Mouse (Mus musculus) cerebellum, adult 2 months (tissue): Measurements from ENCODE around the gene Islr. TPM values are rescaled to one million over a fixed set of nuclear protein-coding genes. Genes with fewer than 3 reads are reported as not detected.

ENCODE experiments used
- DNase-seq, 2 experiments: peaks; one replicate each; pipeline ENCODE4 v3.0.0; 2021
- H3K27ac ChIP-seq: fragments of 200-500 bp; 2 replicates; pipeline ENCODE4 v1.5.1; 2012; ENCODE audit warnings: low read length, control low read depth, inconsistent platforms; ENCODE audit not compliant: insufficient read depth
- H3K27me3 ChIP-seq: fragments of 200-500 bp; 2 replicates; pipeline ENCODE4 v1.6.1; 2012; ENCODE audit warnings: inconsistent platforms, mild to moderate bottlenecking, low read length, moderate library complexity; ENCODE audit not compliant: control insufficient read depth, insufficient read depth
- H3K4me1 ChIP-seq: fragments of 200-500 bp; 2 replicates; pipeline ENCODE4 v1.6.1; 2011; ENCODE audit warnings: low read length; ENCODE audit not compliant: control insufficient read depth, insufficient read depth
- H3K4me3 ChIP-seq: fragments of 200-500 bp; replicated peaks from 2 replicates; pipeline ENCODE3; 2011; ENCODE audit warnings: mild to moderate bottlenecking, low read depth, low read length, control low read depth; ENCODE audit not compliant: insufficient read depth
- CTCF ChIP-seq: fragments of 200-500 bp; IDR thresholded peaks from 2 replicates; pipeline ENCODE4 v1.5.1; 2011; ENCODE audit warnings: low read depth, mild to moderate bottlenecking, control low read depth, low read length, moderate library complexity, borderline replicate concordance; ENCODE audit not compliant: insufficient read depth
- POLR2A ChIP-seq: fragments of 200-500 bp; IDR thresholded peaks from 2 replicates; pipeline ENCODE4 v1.6.1; 2011; ENCODE audit warnings: low read length, control low read depth, borderline replicate concordance; ENCODE audit not compliant: insufficient read depth
- WGBS: fragments of 180-500 bp; shearing (Covaris S2); methylation state at CpG from one replicate; pipeline ENCODE4 v1.1.7; 2018; 5-methylcytosine and 5-hydroxymethylcytosine counted together
- polyA plus RNA-seq: library from polyadenylated mRNA; depleted of rRNA; stranded (reverse); fragments of >200 nt; gene quantifications from 2 replicates; pipeline ENCODE4 v1.2.3, GENCODE M21; 2012

The Islr gene
- polyA plus RNA-seq, 1 experiment: 6.4 TPM

GRCm38 (mm10) chr9:58131735-58132134 is 72.4 kb downstream of the Islr start:
- no peaks in the 10 kb centered on the region; the same call in 1 of the 2 replicates for H3K4me1 ChIP-seq
- 90% methylated on average over 7 of the region's 7 CpGs for WGBS
- no peaks in the 10 kb centered on the region for H3K27me3 ChIP-seq
- no peak for TF ChIP-seq CTCF
- no peak for TF ChIP-seq POLR2A
- H3K4me3 ChIP-seq: no peak overlapping the region
- DNase-seq: no peak
- no peak overlapping the region for H3K27ac ChIP-seq

DNA sequence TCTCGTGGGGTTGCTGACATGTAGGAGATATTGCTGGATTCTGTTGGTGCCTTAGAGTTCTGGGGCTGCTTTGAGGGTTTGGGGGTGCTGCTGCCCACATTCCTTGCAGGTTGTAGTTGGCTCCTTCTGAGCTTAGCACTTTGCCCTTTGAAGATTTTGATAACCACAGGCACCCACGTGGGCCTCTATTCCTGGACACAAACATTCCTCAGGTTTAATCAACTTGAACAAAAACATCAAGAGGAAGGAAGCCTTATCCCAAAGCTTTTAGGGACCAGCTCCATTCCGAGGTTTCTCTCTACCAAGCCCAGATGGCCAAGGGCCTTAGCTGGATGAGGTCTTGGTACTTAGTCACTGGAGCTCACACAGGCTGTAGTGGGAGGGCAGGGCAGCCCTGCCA is 73.2 kb downstream of the Islr start:
- no peak for DNase-seq
- H3K27ac ChIP-seq: no peak overlapping the region
- no peaks in the 10 kb centered on the region; the same call in 1 of the 2 replicates for H3K4me1 ChIP-seq
- no peak overlapping the region for H3K4me3 ChIP-seq
- TF ChIP-seq CTCF (no peak), POLR2A (no peak)
- 70% methylated on average over 3 of the region's 3 CpGs for WGBS
- H3K27me3 ChIP-seq: no peaks in the 10 kb centered on the region

- 71% methylated on average over 8 of the region's 8 CpGs for WGBS
- no peak for TF ChIP-seq CTCF
- TF ChIP-seq POLR2A: no peak
- H3K4me3 ChIP-seq: no peak overlapping the region
These were observed 74.6 kb downstream of the Islr start for GRCm38 (mm10) chr9:58129508-58129907.

GRCm38 (mm10) chr9:58128926-58129413 is 75.1 kb downstream of the Islr start:
- no peaks in the 10 kb centered on the region for H3K4me1 ChIP-seq
- DNase-seq: no peak
- TF ChIP-seq POLR2A (no peak), CTCF (no peak)
- WGBS: 62% methylated on average over 13 of the region's 13 CpGs
- no peak overlapping the region for H3K27ac ChIP-seq
- H3K4me3 ChIP-seq: no peak overlapping the region
- H3K27me3 ChIP-seq: no peaks in the 10 kb centered on the region

More at GRCm38 (mm10) chr9:58129508-58129907, 74.6 kb downstream of the Islr start:
- Histone ChIP-seq H3K27me3 (no peaks in the 10 kb centered on the region), H3K4me1 (no peaks in the 10 kb centered on the region), H3K27ac (no peak overlapping the region)
- no peak for DNase-seq

DNA sequence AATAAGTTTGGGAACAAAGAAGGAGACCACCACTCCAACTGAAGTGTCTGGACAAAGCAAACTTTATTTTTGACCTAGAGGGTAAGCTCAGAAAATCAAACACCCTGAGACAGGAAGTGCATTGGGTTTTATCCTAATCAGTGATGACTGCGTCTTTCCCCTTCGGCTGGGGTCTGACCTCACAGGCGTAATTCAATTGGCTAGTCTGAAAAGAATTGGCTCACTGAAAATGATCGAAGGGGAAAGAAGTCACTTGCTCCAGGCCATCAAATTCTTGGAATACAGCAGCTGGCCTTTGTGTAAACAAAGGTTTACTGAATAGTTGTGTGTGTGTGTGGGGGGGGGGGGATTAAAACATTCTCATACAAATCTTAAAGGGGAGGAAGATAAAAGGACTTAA is 78.3 kb downstream of the Islr start:
- Histone ChIP-seq H3K27me3 (no peaks in the 10 kb centered on the region), H3K4me3 (no peak overlapping the region), H3K4me1 (no peaks in the 10 kb centered on the region; the same call in 1 of the 2 replicates), H3K27ac (no peak overlapping the region)
- TF ChIP-seq POLR2A (no peak), CTCF (no peak)
- 73% methylated on average over 4 of the region's 4 CpGs for WGBS
- no peak for DNase-seq

GRCm38 (mm10) chr9:58125085-58125484 is 79.0 kb downstream of the Islr start:
- no peak for TF ChIP-seq POLR2A
- no peak for TF ChIP-seq CTCF
- DNase-seq: no peak
- WGBS: 87% methylated on average over 3 of the region's 3 CpGs
- H3K27ac ChIP-seq: no peak overlapping the region
- no peak overlapping the region for H3K4me3 ChIP-seq
- no peaks in the 10 kb centered on the region; the same call in 1 of the 2 replicates for H3K4me1 ChIP-seq
- H3K27me3 ChIP-seq: no peaks in the 10 kb centered on the region

GRCm38 (mm10) chr9:58118671-58119070 is 85.4 kb downstream of the Islr start, which contains the start of gene Ccdc33:
Ccdc33 (minus strand) TSS chr9:58118823.
- Histone ChIP-seq H3K27me3 (no peaks in the 10 kb centered on the region), H3K4me1 (peaks cover 3% of the 10 kb centered on the region), H3K27ac (no peak within 1 kb of the TSS), H3K4me3 (no peak within 1 kb of the TSS)
- no peak for TF ChIP-seq POLR2A
- TF ChIP-seq CTCF: no peak
- no peak for DNase-seq
- 62% methylated on average over 2 of the region's 2 CpGs for WGBS

GRCm38 (mm10) chr9:58116024-58116651 is 88.0 kb downstream of the Islr start:
- TF ChIP-seq CTCF: no peak
- TF ChIP-seq POLR2A: no peak
- no peaks in the 10 kb centered on the region for H3K27me3 ChIP-seq
- no peak overlapping the region for H3K4me3 ChIP-seq
- WGBS: 91% methylated on average over 7 of the region's 7 CpGs
- no peak overlapping the region for H3K27ac ChIP-seq
- peaks cover 16% of the 10 kb centered on the region for H3K4me1 ChIP-seq
- DNase-seq: no peak
